Mouse (Mus musculus): ENCODE measurements around the gene Vps26a. TPM values are rescaled to one million over a fixed set of nuclear protein-coding genes. Genes with fewer than 3 reads are reported as not detected.

Vps26a gene
- total and polyA plus RNA-seq, 3 experiments: 10.3 to 165 (median 63.4) TPM

DNA sequence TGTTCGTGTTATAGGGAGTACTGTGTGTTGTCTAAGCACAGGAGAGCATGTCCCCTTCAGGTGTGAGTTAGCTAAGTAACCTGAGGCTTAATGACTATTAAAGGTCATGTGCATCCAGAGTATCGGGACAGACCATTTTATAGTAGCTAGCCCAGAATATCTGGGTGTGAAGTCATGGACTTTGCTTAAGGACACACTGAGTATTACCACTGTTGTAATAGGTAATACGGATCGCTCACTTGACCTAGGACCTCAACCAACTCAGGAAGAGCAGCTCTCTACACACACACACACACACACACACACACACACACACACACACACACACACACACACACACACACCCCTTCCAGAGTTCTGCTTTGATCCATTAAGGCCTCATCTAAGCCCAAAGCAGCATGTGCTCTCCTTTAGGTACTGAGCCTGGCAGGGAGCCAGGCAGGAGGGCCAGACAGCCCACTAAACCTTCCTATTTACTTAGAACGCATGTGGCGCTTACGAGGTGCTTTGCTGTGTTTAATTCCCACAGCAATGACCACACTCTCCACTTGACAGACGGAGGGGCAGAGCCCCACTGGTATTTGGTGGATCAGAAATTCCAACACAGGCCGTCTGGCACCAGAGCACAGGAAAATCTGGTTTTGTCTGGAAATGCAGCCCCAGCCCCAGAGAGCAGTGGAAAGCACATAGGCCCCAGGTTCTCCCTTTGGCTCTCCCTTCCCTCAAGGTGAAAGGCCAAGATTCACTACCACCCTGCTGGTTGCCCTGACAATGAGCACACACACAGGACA lies 61.3 kb downstream of the Vps26a start:
- DNase-seq (ENCODE audit: low spot score) (no peak), ATAC-seq (ENCODE audit: extremely low read depth, insufficient number of reproducible peaks, low FRiP score, poor library complexity, severe bottlenecking) (no peak)
- Histone ChIP-seq H3K4me3 (ENCODE audit: low read depth, low read length) (no peak overlapping the region), H3K36me3 (replicated peaks) (peaks cover 26% of the 10 kb centered on the region), H3K4me1 (ENCODE audit: insufficient read depth, low read depth, low read length) (no peaks in the 10 kb centered on the region), H3K9me3 (replicated peaks) (no peaks in the 10 kb centered on the region), H3K27me3 (ENCODE audit: insufficient read depth, low read length) (0 out of 2 replicates have a peak, but pooled peaks cover 7% of the 10 kb centered on the region)
- TF ChIP-seq GATA2 (IDR thresholded peaks at IDR 0.05; ENCODE audit: borderline replicate concordance, low read depth, low read length) (no peak), GATA1 (IDR thresholded peaks at IDR 0.05; ENCODE audit: borderline replicate concordance, low read length) (no peak), CTCF (IDR thresholded peaks at IDR 0.05; ENCODE audit: low read depth, low read length) (no peak), POLR2AphosphoS5 (IDR thresholded peaks at IDR 0.05; ENCODE audit: insufficient replicate concordance, low read depth, low read length) (no peak), TAL1 (conservative IDR thresholded peaks at IDR 0.05; ENCODE audit: low read depth, low read length) (no peak)

DNA sequence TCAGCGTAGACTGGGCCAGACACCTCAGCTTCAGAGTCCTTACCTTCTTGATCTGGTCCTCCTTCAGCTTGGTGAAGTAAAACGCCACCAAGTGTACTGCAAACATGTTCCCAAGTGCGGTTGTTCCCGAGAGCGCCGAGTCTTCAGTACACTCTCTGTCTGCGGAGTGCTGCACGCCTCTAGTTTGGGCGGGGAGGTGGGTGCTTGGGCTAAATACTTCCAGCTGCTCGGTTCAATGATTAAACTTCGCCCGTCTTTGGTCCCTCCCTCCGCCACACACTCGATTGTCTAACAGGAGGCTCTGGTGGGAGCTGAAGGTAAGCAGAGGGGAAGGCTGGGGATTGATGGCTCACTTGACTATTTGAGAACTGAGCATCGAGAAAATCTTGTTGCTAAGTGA lies 64.3 kb downstream of the Vps26a start, which contains the start of gene Hkdc1:
Hkdc1 (minus strand) TSS at position 237 of the 400 bp plus-strand sequence.
- H3K9me3 ChIP-seq (replicated peaks): no peaks in the 10 kb centered on the region
- DNase-seq (ENCODE audit: low spot score): no peak
- TF ChIP-seq GATA1 (IDR thresholded peaks at IDR 0.05; ENCODE audit: borderline replicate concordance, low read length): no peak
- TF ChIP-seq TAL1 (conservative IDR thresholded peaks at IDR 0.05; ENCODE audit: low read depth, low read length): no peak
- TF ChIP-seq POLR2AphosphoS5 (IDR thresholded peaks at IDR 0.05; ENCODE audit: insufficient replicate concordance, low read depth, low read length): no peak
- no peak for TF ChIP-seq GATA2 (IDR thresholded peaks at IDR 0.05; ENCODE audit: borderline replicate concordance, low read depth, low read length)
- no peak for TF ChIP-seq CTCF (IDR thresholded peaks at IDR 0.05; ENCODE audit: low read depth, low read length)
- no peak within 1 kb of the TSS for H3K4me3 ChIP-seq (ENCODE audit: low read depth, low read length)
- H3K27me3 ChIP-seq (ENCODE audit: insufficient read depth, low read length): peaks cover 11% of the 10 kb centered on the region; the same call in 1 of the 2 replicates
- peaks cover 5% of the 10 kb centered on the region for H3K4me1 ChIP-seq (ENCODE audit: insufficient read depth, low read depth, low read length)
- ATAC-seq (ENCODE audit: extremely low read depth, insufficient number of reproducible peaks, low FRiP score, poor library complexity, severe bottlenecking): no peak
- H3K36me3 ChIP-seq (replicated peaks): no peaks in the 10 kb centered on the region

DNA sequence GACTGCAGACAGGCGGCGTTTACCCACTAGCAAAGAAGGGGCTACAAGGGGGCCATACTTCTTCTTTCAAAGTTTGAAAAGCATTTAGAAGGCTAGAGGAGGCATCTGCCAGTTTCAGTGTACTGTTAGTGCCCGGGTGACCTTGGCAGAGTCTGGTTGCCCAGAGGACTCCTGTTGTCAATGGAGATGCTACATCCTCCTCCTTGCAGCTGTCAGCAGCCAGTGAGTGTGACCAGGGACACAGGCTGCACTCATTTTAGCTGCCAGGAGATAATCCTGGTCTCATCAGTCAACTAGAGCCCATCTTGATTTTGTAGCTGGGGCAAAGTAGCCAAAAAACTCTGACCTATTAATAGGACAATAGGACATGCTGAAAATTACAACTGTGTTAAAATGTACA lies 65.5 kb downstream of the Vps26a start:
- H3K9me3 ChIP-seq (replicated peaks): no peaks in the 10 kb centered on the region
- H3K4me3 ChIP-seq (ENCODE audit: low read depth, low read length): no peak overlapping the region
- TF ChIP-seq POLR2AphosphoS5 (IDR thresholded peaks at IDR 0.05; ENCODE audit: insufficient replicate concordance, low read depth, low read length): no peak
- no peak for TF ChIP-seq GATA1 (IDR thresholded peaks at IDR 0.05; ENCODE audit: borderline replicate concordance, low read length)
- no peak for TF ChIP-seq TAL1 (conservative IDR thresholded peaks at IDR 0.05; ENCODE audit: low read depth, low read length)
- TF ChIP-seq CTCF (IDR thresholded peaks at IDR 0.05; ENCODE audit: low read depth, low read length): no peak
- ATAC-seq (ENCODE audit: extremely low read depth, insufficient number of reproducible peaks, low FRiP score, poor library complexity, severe bottlenecking) (no peak), DNase-seq (ENCODE audit: low spot score) (no peak)
- peaks cover 5% of the 10 kb centered on the region for H3K4me1 ChIP-seq (ENCODE audit: insufficient read depth, low read depth, low read length)
- no peaks in the 10 kb centered on the region for H3K36me3 ChIP-seq (replicated peaks)
- H3K27me3 ChIP-seq (ENCODE audit: insufficient read depth, low read length): peaks cover 11% of the 10 kb centered on the region; the same call in 1 of the 2 replicates

DNA sequence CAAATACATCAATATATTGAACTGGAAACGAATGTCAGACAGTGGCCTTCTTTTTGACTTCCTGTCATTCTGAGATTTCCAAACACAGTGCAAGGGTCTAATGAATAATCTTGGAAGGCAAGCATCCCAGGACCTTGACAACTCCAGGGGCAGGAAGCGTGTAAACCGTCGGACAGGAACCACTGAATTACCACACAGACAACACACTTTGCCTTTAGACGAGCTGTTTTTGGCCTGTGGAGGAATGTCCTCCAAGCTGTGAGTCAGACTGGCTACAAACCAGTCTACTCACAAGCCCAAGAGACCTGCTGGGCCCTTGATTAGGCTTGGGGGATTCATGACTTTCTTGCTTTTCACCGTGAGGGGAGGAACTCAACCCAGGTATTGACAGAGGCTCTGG lies 66.2 kb downstream of the Vps26a start:
- Histone ChIP-seq H3K4me3 (ENCODE audit: low read depth, low read length) (no peak overlapping the region), H3K36me3 (replicated peaks) (no peaks in the 10 kb centered on the region), H3K4me1 (ENCODE audit: insufficient read depth, low read depth, low read length) (peaks cover 12% of the 10 kb centered on the region), H3K9me3 (replicated peaks) (no peaks in the 10 kb centered on the region), H3K27me3 (ENCODE audit: insufficient read depth, low read length) (peaks cover 11% of the 10 kb centered on the region; the same call in 1 of the 2 replicates)
- DNase-seq (ENCODE audit: low spot score) (no peak), ATAC-seq (ENCODE audit: extremely low read depth, insufficient number of reproducible peaks, low FRiP score, poor library complexity, severe bottlenecking) (no peak)
- TF ChIP-seq CTCF (IDR thresholded peaks at IDR 0.05; ENCODE audit: low read depth, low read length) (no peak), GATA1 (IDR thresholded peaks at IDR 0.05; ENCODE audit: borderline replicate concordance, low read length) (no peak), GATA2 (IDR thresholded peaks at IDR 0.05; ENCODE audit: borderline replicate concordance, low read depth, low read length) (no peak), TAL1 (conservative IDR thresholded peaks at IDR 0.05; ENCODE audit: low read depth, low read length) (no peak), POLR2AphosphoS5 (IDR thresholded peaks at IDR 0.05; ENCODE audit: insufficient replicate concordance, low read depth, low read length) (no peak)

DNA sequence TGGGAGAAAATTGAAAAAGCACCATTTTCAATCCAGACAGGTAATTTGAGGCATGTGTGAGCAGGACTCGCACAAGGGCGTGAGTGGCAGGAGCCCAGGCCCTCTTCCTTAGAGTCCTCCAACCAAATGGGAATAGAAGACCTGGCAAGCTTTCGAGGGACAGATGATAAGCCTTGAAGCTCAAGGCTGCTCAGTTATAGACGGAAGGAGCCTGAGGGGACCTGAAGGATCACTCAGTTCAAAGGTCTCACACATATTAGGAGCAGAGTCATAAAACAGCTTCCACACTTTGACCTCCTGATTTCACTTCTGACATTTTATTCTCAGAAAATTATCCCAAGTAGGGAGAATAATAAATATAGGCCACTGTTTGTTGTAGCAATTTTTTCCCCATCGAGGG lies 67.2 kb downstream of the Vps26a start:
- no peak for ATAC-seq (ENCODE audit: extremely low read depth, insufficient number of reproducible peaks, low FRiP score, poor library complexity, severe bottlenecking)
- no peaks in the 10 kb centered on the region for H3K36me3 ChIP-seq (replicated peaks)
- H3K4me3 ChIP-seq (ENCODE audit: low read depth, low read length): no peak overlapping the region
- peaks cover 11% of the 10 kb centered on the region; the same call in 1 of the 2 replicates for H3K27me3 ChIP-seq (ENCODE audit: insufficient read depth, low read length)
- peaks cover 12% of the 10 kb centered on the region for H3K4me1 ChIP-seq (ENCODE audit: insufficient read depth, low read depth, low read length)
- no peaks in the 10 kb centered on the region for H3K9me3 ChIP-seq (replicated peaks)
- no peak for TF ChIP-seq GATA2 (IDR thresholded peaks at IDR 0.05; ENCODE audit: borderline replicate concordance, low read depth, low read length)
- no peak for TF ChIP-seq POLR2AphosphoS5 (IDR thresholded peaks at IDR 0.05; ENCODE audit: insufficient replicate concordance, low read depth, low read length)
- TF ChIP-seq TAL1 (conservative IDR thresholded peaks at IDR 0.05; ENCODE audit: low read depth, low read length): no peak
- TF ChIP-seq CTCF (IDR thresholded peaks at IDR 0.05; ENCODE audit: low read depth, low read length): no peak
- no peak for TF ChIP-seq GATA1 (IDR thresholded peaks at IDR 0.05; ENCODE audit: borderline replicate concordance, low read length)
- no peak for DNase-seq (ENCODE audit: low spot score)

DNA sequence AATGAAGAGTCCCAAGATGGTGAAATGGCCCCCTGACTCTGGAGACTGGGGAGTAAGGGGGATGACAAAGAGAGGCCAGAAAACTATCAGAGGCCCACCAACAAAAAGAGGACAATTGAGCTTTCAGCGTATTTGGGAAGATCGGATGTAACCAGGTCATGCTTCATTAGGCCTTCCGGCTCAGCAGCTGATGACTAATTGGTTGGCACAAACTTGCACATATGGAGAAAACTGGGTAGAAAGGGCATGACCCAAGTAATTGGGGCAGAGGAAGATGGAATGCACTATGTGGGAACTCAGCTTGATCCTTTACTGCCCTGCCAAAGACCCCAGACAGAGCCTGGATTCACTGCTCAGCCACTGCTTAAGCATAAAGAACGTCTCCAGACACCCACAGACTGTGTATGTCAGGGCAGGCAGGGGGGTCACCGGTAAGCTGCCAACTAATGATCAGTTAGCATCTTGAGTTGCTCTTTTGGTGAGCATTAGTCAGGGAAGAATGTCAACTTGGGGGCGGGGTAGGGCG lies 67.7 kb downstream of the Vps26a start:
- DNase-seq (ENCODE audit: low spot score) (no peak), ATAC-seq (ENCODE audit: extremely low read depth, insufficient number of reproducible peaks, low FRiP score, poor library complexity, severe bottlenecking) (no peak)
- H3K27me3 ChIP-seq (ENCODE audit: insufficient read depth, low read length): peaks cover 11% of the 10 kb centered on the region; the same call in 1 of the 2 replicates
- no peak overlapping the region for H3K4me3 ChIP-seq (ENCODE audit: low read depth, low read length)
- H3K9me3 ChIP-seq (replicated peaks): no peaks in the 10 kb centered on the region
- H3K4me1 ChIP-seq (ENCODE audit: insufficient read depth, low read depth, low read length): peaks cover 15% of the 10 kb centered on the region
- no peak for TF ChIP-seq GATA1 (IDR thresholded peaks at IDR 0.05; ENCODE audit: borderline replicate concordance, low read length)
- TF ChIP-seq CTCF (IDR thresholded peaks at IDR 0.05; ENCODE audit: low read depth, low read length): no peak
- TF ChIP-seq POLR2AphosphoS5 (IDR thresholded peaks at IDR 0.05; ENCODE audit: insufficient replicate concordance, low read depth, low read length): no peak
- TF ChIP-seq GATA2 (IDR thresholded peaks at IDR 0.05; ENCODE audit: borderline replicate concordance, low read depth, low read length): no peak
- no peak for TF ChIP-seq TAL1 (conservative IDR thresholded peaks at IDR 0.05; ENCODE audit: low read depth, low read length)
- no peaks in the 10 kb centered on the region for H3K36me3 ChIP-seq (replicated peaks)
